Mouse (Mus musculus) E14TG2a.4 (cell line): ENCODE measurements around the gene Arsg.

Source experiments
- H3K27me3 ChIP-seq: 2 replicates; pipeline ENCODE4 v1.6.1; 2014; ENCODE audit warnings: low read length, control low read depth; ENCODE audit not compliant: insufficient read depth
- H3K36me3 ChIP-seq: 2 replicates; pipeline ENCODE4 v1.6.1; 2014; ENCODE audit warnings: low read length, control low read depth; ENCODE audit not compliant: insufficient read depth
- H3K4me1 ChIP-seq: replicated peaks from 2 replicates; pipeline ENCODE4 v1.6.1; 2014; ENCODE audit warnings: low read depth, low read length, control low read depth
- H3K4me3 ChIP-seq: replicated peaks from 2 replicates; pipeline ENCODE4 v1.5.1; 2014; ENCODE audit warnings: mild to moderate bottlenecking, low read length
- H3K9me3 ChIP-seq: 2 replicates; pipeline ENCODE4 v1.6.1; 2014; ENCODE audit warnings: low read length, control low read depth
- CTCF ChIP-seq: conservative IDR thresholded peaks from 2 replicates; pipeline ENCODE4 v1.5.1; 2014; ENCODE audit warnings: low read length
- NANOG ChIP-seq: IDR thresholded peaks from 2 replicates; pipeline ENCODE4 v1.6.1; 2014; ENCODE audit warnings: borderline replicate concordance, low read length, mixed read lengths
- POU5F1 ChIP-seq: IDR thresholded peaks from 2 replicates; pipeline ENCODE4 v1.6.1; 2014; ENCODE audit warnings: low read length, borderline replicate concordance

The Arsg gene

GRCm38 (mm10) chr11:109473171-109474085 lies at the start of gene Arsg, which contains the start of gene Slc16a6:
Gene Arsg (plus strand): TSS chr11:109473374.
Gene Slc16a6 (minus strand): TSS chr11:109473598.
- H3K4me3 ChIP-seq = peak within 1 kb of the TSS; percentile 86

GRCm38 (mm10) chr11:109425392-109426271 lies 47.5 kb upstream of the Arsg start, which contains the start of gene Amz2:
Gene Amz2 (plus strand): TSS chr11:109425946.
- no peaks in the 10 kb centered on the region for H3K27me3 ChIP-seq
- TF ChIP-seq POU5F1 = no peak
- no peak for TF ChIP-seq CTCF
- no peak for TF ChIP-seq NANOG
- H3K36me3 ChIP-seq = peaks cover 22% of the 10 kb centered on the region
- peaks cover 19% of the 10 kb centered on the region for H3K4me1 ChIP-seq
- peaks cover 6% of the 10 kb centered on the region for H3K9me3 ChIP-seq
- peak within 1 kb of the TSS; percentile 88 for H3K4me3 ChIP-seq

More at GRCm38 (mm10) chr11:109473171-109474085, at the start of gene Arsg, which contains the start of gene Slc16a6:
- H3K27me3 ChIP-seq = peaks cover 21% of the 10 kb centered on the region
- peaks cover 74% of the 10 kb centered on the region for H3K4me1 ChIP-seq
- peaks cover 14% of the 10 kb centered on the region; the same call in 1 of the 2 replicates for H3K36me3 ChIP-seq
- no peaks in the 10 kb centered on the region for H3K9me3 ChIP-seq
- TF ChIP-seq NANOG = no peak
- no peak for TF ChIP-seq POU5F1
- no peak for TF ChIP-seq CTCF

- H3K36me3 ChIP-seq = peaks cover 22% of the 10 kb centered on the region
- TF ChIP-seq NANOG = no peak
- TF ChIP-seq CTCF = no peak
- TF ChIP-seq POU5F1 = no peak
- H3K4me3 ChIP-seq = peak overlapping the region; percentile 88
- peaks cover 6% of the 10 kb centered on the region for H3K9me3 ChIP-seq
- peaks cover 18% of the 10 kb centered on the region for H3K4me1 ChIP-seq
- no peaks in the 10 kb centered on the region for H3K27me3 ChIP-seq
Observed at GRCm38 (mm10) chr11:109426272-109426586, 46.9 kb upstream of the Arsg start.

GRCm38 (mm10) chr11:109427353-109427752 lies 45.8 kb upstream of the Arsg start:
- no peak for TF ChIP-seq POU5F1

GRCm38 (mm10) chr11:109434233-109434798 lies 38.9 kb upstream of the Arsg start:
- Histone ChIP-seq H3K9me3 (no peaks in the 10 kb centered on the region), H3K36me3 (peaks cover 50% of the 10 kb centered on the region), H3K4me3 (no peak overlapping the region), H3K4me1 (peaks cover 14% of the 10 kb centered on the region), H3K27me3 (peaks cover 1% of the 10 kb centered on the region)
- TF ChIP-seq NANOG (no peak), CTCF (no peak), POU5F1 (no peak)

More at GRCm38 (mm10) chr11:109427353-109427752, 45.8 kb upstream of the Arsg start:
- Histone ChIP-seq H3K27me3 (no peaks in the 10 kb centered on the region), H3K9me3 (peaks cover 1% of the 10 kb centered on the region; the same call in 1 of the 2 replicates), H3K4me3 (no peak overlapping the region), H3K4me1 (peaks cover 18% of the 10 kb centered on the region), H3K36me3 (peaks cover 22% of the 10 kb centered on the region)

GRCm38 (mm10) chr11:109436889-109437288 lies 36.3 kb upstream of the Arsg start:
- H3K4me1 ChIP-seq = peaks cover 20% of the 10 kb centered on the region
- no peak for TF ChIP-seq CTCF
- no peak for TF ChIP-seq POU5F1
- TF ChIP-seq NANOG = no peak
- H3K4me3 ChIP-seq = no peak overlapping the region
- H3K36me3 ChIP-seq = peaks cover 41% of the 10 kb centered on the region
- no peaks in the 10 kb centered on the region for H3K9me3 ChIP-seq
- peaks cover 18% of the 10 kb centered on the region for H3K27me3 ChIP-seq

- H3K4me1 ChIP-seq = peaks cover 17% of the 10 kb centered on the region
- no peaks in the 10 kb centered on the region for H3K9me3 ChIP-seq
- H3K4me3 ChIP-seq = 0 out of 2 replicates have a peak overlapping the region, but pooled peaks have one; percentile 74
- peaks cover 18% of the 10 kb centered on the region for H3K27me3 ChIP-seq
- H3K36me3 ChIP-seq = peaks cover 35% of the 10 kb centered on the region
- TF ChIP-seq NANOG (no peak), CTCF (no peak), POU5F1 (no peak)
Observed at GRCm38 (mm10) chr11:109439209-109439608, 34.0 kb upstream of the Arsg start.

- H3K4me1 ChIP-seq = peaks cover 22% of the 10 kb centered on the region
- peak overlapping the region; percentile 74 for H3K4me3 ChIP-seq
- peaks cover 28% of the 10 kb centered on the region for H3K36me3 ChIP-seq
- no peaks in the 10 kb centered on the region for H3K9me3 ChIP-seq
- no peak for TF ChIP-seq CTCF
- no peak for TF ChIP-seq NANOG
- no peak for TF ChIP-seq POU5F1
- peaks cover 18% of the 10 kb centered on the region for H3K27me3 ChIP-seq
Observed at GRCm38 (mm10) chr11:109439829-109440340, 33.3 kb upstream of the Arsg start.
